Mouse (Mus musculus) MEL-GATA-1-ER (cell line): ENCODE measurements at regions not wholly inside any gene's neighbourhood (a gene's known extent, or its start where the extent isn't known, plus 50 kb on each side); places are given as distances from the start of the nearest gene placed in this dataset.

Experiments used
- DNase-seq: peaks from one replicate; pipeline ENCODE4 v3.0.0-alpha.2; 2012; ENCODE audit warnings: low read depth; ENCODE audit errors: extremely low read depth

DNA sequence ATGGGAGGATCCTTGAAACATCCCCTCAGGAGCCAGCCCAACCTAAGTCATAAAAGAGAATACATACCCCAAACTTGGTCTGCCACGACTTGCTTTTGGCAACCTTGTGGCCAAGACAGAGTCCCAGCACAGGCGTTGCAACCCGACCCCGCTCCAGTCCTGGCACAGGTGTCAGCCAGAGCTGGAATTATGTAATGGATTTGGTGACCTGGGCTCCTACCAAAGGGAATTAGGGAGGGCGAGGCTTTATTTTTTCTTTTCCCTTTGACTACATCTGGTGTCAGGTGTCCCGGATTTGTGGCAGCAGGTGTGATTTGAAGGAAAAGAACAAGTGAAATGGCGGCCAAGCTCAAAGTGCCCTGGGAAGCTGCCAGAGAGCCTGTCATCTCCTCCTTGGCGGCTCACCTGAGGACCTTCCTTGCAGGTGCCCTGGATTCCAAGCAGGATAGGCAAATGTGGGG, 212.9 kb downstream of the Mef2c start:
- no peak for DNase-seq

DNA sequence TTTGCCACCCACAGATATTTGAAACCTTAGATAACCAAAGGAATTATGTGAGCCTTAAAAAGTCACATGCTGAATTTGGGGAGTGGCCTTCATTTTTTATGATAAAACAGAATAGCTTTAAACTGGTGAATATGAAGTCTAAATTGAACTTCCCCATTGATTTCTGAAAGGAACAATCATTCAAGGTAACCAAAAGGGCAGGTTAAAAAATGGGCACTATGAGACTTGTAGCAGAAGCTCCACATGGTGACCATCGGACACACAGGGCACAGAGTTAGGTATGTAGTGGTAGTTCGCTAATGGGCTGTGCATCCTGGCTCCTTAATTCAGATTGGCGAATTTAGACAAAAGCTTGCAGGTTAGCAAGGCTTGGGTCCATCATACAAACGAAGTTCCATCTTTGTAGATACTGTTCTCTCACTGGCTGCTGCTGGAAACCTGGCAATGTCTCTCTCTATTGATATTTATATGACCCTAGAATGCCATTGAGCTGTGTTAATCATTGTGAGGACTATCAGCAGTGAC, 213.9 kb downstream of the Mef2c start:
- no peak for DNase-seq

DNA sequence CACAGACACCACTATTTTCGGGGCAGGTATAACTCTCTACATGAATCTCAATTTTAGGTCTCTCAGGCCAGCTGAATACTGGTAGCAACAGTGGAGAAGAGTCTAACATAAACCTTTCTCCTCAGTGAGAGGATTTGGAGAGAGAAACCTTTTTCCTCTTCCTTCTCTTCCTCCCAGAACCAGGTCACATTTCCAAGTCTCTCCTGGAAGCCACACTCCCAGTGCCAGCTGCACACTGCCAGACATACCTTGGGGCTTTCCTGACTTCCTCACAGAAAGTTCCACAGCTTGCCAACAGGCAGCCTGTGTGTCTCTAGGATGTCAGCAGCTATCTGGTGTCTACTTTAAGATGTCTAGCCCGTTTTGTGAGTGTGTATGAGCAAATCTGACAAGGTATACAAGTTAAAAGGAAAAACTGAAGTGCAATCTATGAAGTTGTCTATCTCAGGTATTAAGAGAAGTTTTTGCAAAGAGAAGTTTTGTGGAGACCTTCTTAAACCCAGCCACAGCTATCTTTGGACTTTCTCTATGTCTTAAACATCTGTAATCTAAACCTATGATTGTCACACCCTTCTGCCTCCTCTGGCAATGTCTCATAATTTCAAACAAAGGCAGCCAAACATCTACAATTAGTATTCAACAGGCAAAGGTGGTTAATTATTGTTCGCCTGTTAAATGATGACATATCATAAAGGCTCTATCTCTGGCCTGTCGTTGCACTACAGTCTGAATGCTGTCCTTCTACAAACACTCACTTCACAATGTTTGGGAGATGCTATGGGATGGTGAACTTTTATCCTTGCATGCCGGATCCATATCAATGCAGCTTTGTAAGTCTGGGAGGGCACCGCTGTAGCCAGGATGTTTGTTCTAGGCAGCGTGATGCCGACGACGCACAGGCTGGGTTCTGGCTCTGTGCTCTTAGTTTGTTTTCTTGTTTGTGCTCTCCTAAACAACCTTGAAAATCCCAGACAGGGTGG, 214.9 kb downstream of the Mef2c start:
- no peak for DNase-seq

DNA sequence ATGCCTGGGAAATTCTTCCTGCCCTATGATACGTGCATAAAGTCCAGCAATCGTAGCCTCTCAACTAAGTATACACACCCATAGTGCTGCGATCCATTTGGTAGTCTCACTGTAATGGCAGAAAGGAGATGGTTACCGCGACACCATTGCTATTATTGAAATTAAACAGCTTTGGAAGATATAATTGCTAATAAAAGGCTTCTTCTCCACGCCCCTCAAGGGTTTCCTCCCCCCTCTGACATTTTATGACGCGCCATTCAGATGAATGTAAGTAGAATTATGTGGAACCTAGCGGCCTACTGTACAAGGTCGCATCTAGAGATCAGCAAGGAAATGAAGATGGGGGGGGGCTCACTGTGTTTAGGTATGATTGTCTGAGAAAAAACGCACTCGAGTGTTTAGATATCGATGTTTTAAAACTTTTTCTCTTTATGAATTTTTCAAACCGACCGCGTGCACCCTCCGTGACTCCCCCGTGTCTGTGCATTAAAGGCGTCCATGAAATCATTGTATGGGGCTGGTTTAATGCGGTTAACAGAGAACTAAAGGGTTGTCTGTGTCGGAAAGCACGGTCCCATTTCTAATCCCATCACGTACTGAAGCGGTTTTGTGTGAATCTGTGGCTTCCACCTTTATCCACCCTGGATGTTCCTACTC, 215.9 kb downstream of the Mef2c start:
- no peak for DNase-seq

DNA sequence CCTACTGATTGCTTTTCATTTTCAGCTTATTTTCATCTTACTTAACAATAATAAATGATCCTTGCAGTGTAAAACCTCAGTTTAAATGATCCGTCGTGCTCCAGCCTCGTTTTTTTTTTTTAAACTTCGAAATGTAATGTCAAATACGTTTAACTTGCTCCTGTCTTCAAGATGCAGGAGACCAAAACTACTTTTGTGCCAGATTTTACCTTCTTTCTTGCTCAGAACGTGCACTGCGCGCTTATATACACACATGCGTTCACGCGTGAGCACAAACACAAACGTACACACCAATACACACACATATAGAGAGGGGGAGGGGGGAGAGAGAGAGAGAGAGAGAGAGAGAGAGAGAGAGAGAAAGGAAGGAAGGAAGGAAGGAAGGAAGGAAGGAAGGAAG, 216.5 kb downstream of the Mef2c start:
- no peak for DNase-seq

DNA sequence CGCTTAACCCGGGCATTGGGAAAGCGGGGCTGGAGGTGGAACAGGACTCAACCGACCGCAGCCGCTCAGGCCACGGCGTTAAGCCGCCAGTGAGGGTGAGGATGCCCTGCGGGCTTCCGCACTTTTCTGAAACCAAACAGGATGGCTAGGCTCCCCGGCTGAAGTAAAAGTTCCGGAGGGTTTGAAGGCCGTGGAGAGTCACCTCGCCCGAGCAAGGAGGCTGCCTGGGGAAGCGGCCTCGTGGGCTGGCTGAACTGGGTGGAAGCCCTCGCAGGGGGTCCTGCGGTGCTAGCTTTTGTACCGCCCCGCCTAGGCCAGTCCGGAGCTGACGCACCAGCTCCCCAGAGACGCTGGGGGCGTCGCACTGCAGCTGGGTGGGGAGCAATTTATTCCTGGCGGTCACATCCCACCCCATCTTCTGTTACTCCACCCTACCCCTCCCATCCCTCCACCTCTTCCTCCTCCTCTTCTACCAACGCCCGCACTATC, 217.1 kb downstream of the Mef2c start:
- no peak for DNase-seq

DNA sequence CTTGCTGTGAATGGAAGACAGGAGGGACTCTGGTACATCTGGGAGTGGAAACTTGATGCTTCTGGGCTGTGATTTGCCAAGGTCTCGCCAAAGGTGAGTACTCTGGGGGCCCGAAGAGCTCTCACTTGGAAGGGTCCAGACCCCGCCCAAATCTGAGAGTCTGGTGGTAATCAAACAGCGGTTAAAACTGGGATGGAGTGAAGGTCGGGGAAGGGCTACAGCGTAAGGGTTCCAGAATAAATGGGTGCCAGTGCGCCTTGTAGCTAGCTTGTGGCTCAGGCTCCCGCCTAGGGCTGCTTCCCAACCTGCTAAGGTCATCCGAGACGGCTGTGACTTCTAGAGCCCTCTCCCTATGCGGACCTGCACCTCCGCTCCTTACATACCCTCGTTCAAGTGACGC, 217.7 kb downstream of the Mef2c start:
- no peak for DNase-seq

DNA sequence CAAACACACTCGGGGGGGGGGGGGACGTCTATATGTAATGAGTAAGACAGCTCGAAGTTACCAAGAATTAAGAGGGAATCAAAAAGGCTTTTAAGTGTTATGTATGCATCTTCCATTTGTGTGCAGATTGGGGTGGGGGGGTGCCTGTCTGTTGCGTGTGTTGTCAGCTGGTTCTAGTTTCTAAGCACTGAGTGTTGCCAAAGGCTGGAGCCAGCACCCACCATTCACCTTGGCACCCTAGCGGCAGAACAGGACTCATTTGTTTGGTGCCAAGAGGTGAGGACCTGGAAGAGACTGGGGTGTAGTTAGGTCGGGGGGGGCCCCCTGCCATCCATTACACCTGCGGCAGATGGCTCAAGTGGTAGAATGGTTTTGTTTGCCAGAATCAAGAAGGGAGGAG, 218.4 kb downstream of the Mef2c start:
- DNase-seq: no peak

DNA sequence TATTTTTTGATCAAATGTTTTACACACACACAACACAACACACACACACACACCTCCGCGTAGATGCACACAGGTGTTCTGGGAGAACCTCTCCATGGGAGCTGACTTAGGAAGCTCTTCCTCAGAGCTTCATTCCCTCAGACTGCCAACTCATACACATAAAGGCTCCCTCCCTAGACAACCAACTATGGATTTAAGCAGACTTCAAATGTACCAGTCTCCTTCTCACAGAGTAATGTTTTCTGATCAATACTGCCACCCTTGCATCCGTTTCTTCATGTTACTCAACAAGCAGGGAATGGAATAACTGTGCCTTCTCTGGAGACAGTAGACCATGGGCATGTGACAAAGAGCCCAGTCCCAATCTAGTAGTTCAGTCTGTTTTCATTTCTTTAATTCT, 219.0 kb downstream of the Mef2c start:
- no peak for DNase-seq

DNA sequence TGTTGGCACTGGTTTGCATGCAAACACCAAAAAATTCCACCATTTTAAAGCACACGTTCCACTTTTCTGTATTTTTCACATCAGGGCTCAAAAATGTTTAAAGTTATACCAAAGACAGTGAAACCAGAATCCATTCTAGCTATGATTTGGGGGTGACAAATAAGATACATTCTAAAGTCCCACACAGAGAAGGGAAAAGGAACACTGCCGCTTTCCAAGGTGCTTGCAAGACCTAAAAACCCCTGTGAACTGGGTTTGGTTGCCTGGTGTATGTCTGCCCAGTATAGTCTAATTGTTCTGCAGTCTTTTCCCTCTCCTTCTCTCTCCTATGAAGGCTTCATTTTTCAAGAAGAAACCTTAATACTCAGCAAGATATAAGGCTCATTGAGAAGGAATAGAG, 219.6 kb downstream of the Mef2c start:
- no peak for DNase-seq

DNA sequence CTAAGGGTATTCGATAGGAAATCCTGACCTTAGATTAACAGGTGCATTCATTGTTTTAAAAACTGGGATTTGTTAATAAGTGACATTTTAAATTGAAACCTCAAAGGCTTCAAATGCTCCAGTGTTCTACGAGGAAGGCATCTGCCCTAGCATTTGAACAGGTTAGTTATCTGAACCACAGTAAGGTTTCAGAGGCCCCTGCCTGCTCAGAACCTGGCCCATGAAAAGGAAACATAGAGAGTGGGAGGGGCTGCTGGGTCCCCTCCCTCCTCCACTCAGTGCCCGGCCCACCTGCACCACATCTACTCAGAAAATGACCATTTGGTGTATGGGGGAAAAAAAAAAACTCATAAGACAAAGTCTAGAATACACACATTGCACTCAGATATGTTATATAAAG, 220.4 kb downstream of the Mef2c start:
- DNase-seq: no peak

DNA sequence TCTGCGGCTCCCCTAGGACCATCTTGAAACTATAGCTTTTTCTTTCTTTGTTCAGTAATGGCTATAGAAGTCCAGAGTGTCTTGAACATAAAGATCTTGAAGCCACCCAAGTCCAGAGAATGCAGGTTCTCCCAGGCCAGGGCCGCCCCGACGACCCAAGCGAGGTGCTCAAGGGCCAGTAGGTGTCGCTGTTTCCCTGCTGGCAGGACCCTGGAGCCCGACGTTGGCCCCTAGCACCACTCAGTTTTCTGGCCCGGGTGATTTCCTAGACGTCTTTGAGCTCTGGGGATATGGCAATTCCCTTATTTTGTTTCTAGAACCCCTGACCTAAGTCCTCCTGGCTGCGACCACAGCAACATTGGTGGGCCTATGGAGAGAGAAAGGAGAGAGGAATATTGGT, 221.2 kb downstream of the Mef2c start:
- no peak for DNase-seq

DNA sequence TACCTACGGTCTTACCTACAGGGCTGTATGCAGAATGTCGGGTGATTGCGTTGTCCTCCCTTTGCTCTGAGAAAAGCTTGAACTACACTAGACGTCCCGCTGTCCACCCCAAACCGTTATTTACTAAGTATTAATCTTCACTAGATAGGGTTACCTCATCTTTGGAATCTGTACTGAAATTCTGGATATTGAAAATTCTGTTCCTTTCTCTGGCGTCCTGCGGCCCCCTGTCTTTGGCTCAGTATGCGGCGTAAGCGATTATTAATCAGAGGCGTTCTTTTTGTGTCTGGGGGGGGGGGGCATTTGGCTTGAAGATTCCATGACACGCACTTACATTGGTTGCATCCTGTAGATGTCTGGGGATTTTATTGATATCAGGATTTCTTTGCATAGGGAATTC, 222.0 kb downstream of the Mef2c start:
- DNase-seq: no peak

DNA sequence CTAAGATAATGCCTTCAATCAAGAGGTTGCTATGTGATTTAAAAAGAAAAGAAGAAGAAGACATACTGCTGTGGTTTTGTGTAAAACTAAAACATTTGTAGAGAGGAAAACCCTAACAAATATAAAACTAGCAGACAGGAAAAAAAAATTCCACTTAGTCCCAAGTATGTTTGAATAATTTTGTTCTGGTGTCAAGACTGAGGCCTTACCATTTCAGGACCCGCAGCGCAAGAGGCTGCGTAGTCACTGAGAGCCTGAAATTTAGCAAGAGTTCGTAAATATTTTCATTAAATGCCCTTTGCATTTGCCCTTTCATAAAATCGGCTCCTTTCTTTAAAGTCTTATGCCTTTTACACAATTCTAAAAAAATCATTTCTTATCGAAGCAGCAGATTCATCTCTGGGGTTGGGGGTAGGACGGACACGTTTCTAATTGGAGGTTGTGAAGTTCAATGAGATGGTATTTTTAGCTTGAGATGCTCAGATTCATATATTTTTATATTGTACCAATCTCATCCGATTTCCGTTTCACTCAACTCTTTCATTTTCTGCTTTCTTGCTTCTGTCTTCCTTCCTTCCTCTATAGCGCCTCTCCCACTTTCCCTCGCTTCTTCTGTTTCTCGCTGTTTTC, 222.6 kb downstream of the Mef2c start:
- no peak for DNase-seq

DNA sequence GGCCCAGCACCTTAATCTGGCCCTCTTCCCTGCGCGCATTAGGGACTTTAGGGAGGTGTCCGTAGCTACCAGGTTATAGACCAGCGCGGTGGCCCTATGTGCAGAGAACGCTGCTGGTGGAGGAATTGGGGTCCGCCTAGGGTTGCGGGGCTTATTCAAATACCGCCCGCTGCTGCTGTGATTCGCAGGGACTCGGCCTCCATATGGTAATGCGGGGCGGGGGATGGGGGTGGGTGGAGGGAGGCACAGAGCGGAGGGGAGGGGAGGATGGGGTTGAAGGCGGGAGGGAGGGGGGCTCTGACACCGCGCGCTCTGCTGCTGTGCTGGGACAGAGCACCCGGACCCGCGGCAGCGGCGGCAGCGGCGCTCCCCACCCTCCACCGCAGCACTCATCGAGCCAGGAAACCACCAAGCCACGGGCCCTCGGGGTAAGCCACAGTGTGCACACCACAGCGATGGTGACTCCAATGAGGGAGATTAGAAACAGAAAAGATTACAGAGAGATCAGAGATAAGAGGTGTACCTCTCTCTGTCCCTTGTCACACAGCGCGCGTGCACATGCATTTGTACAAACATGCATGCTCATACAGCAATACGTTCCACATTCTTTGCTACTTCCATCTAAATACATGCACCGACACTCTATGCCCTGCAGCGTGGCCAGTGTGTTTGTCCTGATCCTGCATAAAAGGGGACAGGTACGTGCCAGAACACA, 223.4 kb downstream of the Mef2c start:
- DNase-seq: no peak

DNA sequence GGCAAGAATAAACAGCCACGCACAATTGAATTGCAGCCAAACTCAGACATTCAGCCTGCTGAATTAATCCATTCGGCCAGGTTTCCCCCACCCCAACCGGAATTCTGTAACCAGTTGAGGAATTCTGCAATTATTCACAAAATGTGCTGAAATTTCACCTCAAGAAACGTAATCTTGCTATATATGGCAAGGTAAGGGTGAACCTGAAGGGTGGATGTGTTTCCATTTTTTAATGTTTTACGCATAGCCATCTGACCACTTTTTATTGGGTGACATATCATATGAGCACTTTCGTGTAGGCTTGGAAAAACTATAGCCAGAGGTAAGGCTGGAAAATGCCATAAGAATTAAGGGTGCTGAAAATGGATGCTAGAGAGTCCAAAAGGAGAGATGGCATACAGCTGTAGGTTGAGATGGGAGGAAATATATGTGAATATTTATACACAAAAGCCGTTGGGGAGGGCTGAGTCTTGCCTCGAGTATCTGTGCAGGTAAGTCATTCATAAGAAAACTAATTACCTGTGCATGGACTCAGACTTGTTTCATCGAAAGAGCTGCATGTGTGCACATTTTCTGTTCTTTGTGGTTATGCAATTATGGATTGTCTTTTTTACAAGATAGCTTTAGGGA, 224.0 kb downstream of the Mef2c start:
- DNase-seq: no peak

DNA sequence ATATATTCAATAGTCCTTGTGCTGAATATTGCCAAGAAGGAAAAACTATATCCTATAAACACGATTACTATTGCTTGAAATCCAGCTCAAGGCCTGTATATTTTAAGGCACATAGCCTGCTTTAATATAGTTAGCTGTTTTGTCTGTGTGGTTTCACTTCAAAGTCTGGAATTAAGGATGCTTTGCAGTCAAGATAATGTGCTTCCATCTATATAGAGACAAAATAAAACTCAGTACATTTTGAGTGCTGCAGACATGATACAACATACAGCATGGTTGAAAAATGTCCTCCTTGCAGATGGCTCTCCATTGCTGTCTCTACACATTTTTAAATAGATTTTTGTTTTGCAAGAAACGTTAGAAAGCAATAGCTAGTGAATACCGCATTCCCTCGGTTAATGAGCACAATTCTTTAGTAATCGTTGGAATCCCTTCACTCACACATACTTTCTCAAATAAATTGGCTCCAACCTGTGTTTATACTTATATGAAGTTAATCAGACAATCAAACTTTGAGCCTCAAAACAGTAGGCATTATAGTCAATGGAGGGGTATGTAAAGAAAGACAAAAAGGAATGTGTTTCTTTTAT, 224.7 kb downstream of the Mef2c start:
- DNase-seq: no peak

DNA sequence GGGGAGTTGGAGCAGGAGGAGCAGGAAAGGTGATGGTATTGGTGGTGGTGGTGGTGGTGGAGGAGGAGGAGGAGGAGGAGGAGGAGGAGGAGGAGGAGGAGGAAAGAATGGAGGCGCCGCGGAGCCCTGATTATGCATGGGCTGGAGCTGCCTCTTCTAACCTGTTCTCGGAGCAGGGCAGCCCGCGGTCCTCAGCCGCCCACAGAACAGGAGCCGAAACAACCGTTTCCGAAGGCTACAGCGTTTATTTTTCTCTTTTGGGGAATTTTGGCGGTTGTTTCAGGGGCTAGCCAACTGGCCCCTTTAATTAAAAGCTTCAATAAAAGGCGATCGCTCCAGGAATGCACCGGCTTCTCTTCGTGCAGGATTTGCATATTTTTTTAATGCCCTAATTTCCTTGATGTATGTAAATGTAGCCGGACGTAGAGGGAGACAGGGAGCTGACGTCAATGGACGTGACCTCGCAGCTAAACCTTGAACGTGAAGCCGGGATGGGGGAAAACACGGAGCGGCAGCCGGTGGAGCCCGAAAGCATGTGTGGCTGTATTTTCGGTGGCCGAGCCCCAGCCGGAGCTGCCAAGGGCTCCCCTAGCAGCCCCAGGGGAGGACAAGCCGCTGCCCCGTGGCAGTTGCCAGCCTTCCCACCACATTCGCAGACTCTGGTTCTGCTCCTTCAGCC, 225.6 kb downstream of the Mef2c start:
- DNase-seq: peak; percentile 96

DNA sequence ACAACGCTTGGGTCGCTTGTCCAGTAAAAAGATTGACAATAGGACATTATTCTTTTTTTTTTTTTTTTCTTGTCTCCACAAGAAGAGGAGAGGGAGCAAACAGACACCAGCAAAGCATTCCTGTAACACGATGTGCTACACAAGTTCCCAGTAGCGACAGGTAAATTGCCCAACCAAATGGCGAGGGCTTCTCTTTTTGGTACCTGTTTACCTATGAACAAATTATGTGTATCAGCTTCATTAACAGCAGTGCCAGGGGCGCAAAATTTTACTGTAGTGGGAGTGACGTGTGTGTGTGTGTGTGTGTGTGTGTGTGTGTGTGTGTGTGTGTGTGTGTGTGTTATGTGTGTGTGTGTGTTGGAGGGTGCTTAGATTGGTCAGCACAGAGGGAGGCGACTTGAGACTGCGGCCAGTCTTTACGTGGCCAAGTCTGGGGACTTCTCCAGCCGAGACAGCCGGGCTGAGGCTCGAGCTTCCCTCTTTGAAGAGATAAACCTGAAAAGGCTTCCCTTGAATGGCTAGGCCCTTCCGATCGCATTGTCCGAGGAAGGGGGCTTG, 226.4 kb downstream of the Mef2c start:
- no peak for DNase-seq
